Mouse (Mus musculus): ENCODE measurements around the gene Tasp1. TPM values are rescaled to one million over a fixed set of nuclear protein-coding genes. Genes with fewer than 3 reads are reported as not detected.

The Tasp1 gene
- polyA plus RNA-seq (2012; rRNA removed) = 3.1 and 4.2 TPM in 2 replicates

DNA sequence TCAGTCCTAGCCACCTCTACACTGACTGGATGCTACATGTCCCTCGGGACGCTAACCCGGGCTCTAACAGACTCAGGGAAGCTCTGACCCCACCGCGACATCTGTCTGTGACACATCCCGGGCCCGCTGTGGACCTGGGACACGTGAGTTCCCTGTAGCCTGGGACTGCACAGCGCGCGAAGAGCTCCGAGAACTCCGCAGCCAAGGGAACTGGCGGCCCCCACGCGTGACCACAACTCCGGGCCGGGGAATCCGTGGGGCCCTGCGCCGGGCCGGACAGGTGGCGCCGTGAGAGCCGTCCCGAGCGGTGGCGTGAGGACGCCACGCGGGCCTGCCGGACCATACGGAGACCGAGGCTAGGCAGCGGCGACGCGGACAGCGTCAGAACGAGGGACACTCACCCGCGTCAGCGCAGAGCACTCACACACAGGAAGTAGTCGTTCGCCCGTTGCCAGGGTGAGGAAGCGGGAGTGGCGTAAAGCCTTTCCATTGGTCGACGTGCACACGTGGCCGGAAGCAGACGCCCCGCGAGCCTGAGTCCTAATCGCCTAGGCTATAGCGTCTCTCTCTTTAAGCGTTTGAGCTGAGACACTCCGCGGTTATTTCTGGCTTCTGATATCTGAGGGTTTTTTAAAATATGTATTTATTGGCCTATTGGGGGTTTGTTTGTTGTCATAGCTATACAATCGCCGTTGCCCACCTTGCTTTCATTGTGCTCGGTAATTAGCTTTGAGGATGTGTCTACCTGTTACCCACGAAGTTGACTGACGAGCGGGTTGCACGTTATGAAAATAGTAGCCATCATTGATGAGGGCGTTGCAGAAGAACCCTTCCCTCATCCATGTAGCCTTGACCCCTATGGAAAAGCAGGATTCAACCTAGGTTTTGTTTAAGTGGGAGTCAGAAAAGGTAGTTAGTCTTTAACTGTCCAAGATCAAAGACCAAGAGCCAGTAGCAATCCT lies at the start of gene Tasp1:
TSS of gene Tasp1 (minus strand) at position 453 of the 962 bp plus-strand sequence.

Other genes with a start within 250 kb of the Tasp1 start
- not detected in 2 replicates for gene Gm17374, start 85.2 kb upstream of the Tasp1 start, polyA plus RNA-seq (2012; rRNA removed)
- gene Esf1, start 103.8 kb upstream of the Tasp1 start, polyA plus RNA-seq (2012; rRNA removed) = 0.22 and 0.75 TPM in 2 replicates
- 3.2 and 3.3 TPM in 2 replicates for gene Ndufaf5, start 103.8 kb upstream of the Tasp1 start, polyA plus RNA-seq (2012; rRNA removed)